Mouse (Mus musculus): ENCODE results near the gene Tcf7l2. TPM values are rescaled to one million over a fixed set of nuclear protein-coding genes. Genes with fewer than 3 reads are reported as not detected.

Gene Tcf7l2
- total RNA-seq, 4 experiments from 2014 or later, result 10.0 to 14.7 (median 12.3) TPM

DNA sequence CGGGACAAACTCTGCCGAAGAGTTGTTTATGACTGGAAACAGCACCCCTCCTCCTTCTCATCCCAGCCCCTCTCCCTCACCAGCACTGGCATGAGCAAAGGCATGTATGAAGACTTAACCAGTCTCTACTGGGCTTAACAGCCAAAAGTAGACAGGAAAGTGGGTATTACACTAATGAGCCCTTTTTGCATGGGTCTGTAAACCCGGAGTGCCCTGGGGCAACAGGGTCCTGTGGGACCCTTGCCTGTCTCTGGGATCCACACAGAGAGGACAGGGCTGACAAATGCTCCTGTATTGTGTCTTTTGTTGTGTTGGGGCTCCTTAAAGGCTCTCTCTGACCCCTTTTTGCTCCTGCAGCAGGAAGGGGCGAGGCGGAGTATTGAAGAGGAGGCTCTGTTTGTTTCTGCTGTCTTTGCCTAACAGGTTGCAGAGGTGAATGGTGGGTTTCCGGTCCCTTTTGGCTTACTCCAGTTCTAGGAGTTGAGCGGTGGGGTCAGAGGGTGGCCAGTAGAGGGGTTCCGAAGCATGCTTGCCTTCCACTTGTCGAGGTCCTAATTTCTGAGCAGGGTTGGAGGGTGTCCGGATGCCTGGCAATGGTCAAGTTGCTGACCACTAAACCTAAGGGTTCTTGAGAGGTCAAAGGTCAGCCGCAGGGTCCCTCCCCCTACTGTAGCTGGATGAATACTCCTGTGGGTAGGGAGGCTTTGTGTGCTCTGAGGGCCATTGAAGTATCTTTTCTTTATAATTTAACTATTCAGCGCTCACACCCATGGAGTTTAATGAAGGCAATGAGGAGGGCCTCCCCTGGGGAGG lies 161.2 kb downstream of the Tcf7l2 start:
- DNase-seq (ENCODE audit: low spot score), result no peak

DNA sequence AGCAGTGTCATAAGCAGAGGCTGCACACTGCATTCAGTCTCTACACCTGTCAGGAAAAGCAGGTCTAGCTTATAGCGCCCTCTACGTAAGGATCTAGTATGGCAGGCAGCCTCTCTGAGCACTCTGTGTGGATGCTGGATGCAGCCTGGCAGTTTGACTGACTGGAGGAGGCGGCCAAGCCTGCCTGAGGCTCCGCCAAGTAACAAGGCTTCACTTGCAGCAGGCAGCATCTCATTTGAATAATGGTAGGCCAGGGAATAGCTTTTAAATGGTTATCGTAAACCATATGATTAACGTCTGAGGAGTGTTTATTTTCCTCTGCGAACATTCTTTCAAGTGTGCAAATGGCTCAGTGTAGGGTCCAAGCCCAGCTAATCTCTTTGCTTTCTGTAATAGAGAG lies 167.4 kb downstream of the Tcf7l2 start:
- DNase-seq (ENCODE audit: low spot score), result no peak

DNA sequence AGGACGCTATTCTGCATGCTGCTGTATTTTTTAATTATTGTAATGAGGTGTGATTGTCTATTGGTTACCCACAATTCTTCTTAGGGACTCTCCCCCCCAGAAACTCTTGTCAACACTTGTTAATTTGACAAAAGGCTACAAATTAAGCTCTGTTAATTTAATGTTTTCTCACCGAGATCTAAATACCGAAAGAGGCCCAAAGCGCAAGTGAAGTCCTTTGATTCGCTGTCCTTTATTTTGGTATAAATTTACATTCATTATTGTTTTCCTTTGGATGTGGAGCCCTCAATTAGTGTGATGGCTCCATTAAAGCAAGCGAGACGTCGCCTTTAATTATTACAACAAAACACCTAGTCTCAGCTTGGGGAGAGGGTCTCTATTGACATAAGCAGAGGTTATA lies 170.3 kb downstream of the Tcf7l2 start:
- DNase-seq (ENCODE audit: low spot score), result no peak

DNA sequence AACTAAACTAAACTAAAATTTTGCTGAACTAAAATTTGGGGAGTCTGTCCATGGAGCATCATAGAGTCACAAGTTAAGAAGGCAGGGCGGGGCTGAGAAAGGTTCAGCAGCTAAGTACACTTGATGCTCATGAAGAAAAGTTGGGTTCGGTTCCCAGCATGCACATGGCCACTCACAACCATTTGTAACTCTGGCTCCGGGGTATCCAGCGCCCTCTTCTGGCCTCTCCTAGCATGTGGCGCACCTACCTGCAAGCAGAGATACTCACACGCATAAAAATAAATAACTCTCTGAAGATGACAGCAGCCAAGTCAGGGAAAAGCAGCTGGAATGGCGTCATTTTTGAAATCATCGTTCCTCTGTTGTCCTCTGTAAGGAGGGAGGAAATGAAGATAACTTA lies 171.2 kb downstream of the Tcf7l2 start:
- no peak for DNase-seq (ENCODE audit: low spot score)

DNA sequence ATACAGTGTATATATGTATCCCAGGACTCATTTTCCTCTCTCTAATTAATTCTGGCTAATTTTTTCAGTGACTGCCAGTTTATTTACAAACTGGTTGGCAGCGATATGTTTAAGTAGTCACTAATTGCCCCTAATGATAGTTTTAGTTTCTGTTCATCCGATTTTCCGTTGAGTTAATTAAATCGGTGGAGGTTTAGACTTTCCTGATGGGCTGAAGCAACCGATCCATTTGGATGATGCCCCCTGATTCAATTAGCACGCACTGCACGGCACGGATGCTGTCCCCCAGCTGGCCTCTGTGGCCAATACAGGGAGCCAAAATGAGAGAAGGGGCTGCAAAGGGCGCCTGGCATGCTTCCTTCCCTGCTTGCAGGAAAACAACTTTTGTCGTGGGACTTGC lies 172.0 kb downstream of the Tcf7l2 start:
- DNase-seq (ENCODE audit: low spot score), result no peak

- no peak for DNase-seq (ENCODE audit: low spot score)
Measured at GRCm38 (mm10) chr19:55914614-55915211, 173.1 kb downstream of the Tcf7l2 start.

GRCm38 (mm10) chr19:55915506-55915905 lies 173.9 kb downstream of the Tcf7l2 start:
- no peak for DNase-seq (ENCODE audit: low spot score)

GRCm38 (mm10) chr19:55916211-55916610 lies 174.6 kb downstream of the Tcf7l2 start:
- no peak for DNase-seq (ENCODE audit: low spot score)

GRCm38 (mm10) chr19:55923789-55924426 lies 182.3 kb downstream of the Tcf7l2 start:
- no peak for DNase-seq (ENCODE audit: low spot score)

- DNase-seq (ENCODE audit: low spot score), result no peak
Measured at GRCm38 (mm10) chr19:55924800-55925199, 183.2 kb downstream of the Tcf7l2 start.

- DNase-seq (ENCODE audit: low spot score), result no peak
Measured at GRCm38 (mm10) chr19:55925425-55925803, 183.8 kb downstream of the Tcf7l2 start.

- no peak for DNase-seq (ENCODE audit: low spot score)
Measured at GRCm38 (mm10) chr19:55925804-55926521, 184.3 kb downstream of the Tcf7l2 start.

GRCm38 (mm10) chr19:55926858-55927673 lies 185.4 kb downstream of the Tcf7l2 start:
- no peak for DNase-seq (ENCODE audit: low spot score)

DNA sequence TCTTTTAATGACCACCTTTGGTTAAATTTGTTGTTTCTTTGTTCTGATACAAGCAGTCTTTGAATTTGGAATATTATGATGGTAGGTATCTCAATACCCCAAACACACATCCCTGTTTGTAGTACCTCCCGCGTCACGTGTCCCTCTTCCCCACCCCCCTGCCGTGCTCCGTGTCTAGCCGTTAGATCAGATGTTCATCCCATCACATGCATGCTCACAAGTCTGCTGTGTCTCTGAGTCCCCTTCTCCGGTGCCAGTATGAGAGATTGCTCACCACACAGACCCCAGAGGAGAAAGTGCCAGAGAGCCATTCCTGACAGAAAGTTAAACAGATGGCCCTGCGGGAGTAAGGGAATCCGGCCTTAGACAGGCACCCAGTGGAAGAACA lies 186.0 kb downstream of the Tcf7l2 start:
- no peak for DNase-seq (ENCODE audit: low spot score)

DNA sequence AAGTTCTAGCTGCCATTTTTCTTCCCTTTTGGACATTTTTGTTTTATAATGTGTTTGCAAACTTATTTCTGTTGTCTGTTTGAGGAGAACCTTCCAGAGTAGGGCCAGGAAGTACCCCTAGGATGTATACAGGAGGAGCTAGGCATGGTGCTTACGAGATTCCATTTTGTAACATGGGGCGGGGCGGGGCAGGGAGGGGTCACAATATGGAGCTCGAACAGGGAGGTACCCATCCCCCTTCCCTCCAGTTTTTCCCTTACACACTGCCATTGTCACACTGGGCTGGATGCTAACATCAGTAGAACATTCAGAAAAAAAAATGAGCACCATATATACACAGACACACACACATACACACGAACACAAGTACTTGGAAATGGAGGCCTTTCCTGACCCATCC lies 187.1 kb downstream of the Tcf7l2 start:
- DNase-seq (ENCODE audit: low spot score), result no peak

- no peak for DNase-seq (ENCODE audit: low spot score)
Measured at GRCm38 (mm10) chr19:55931642-55932041, 190.0 kb downstream of the Tcf7l2 start.

DNA sequence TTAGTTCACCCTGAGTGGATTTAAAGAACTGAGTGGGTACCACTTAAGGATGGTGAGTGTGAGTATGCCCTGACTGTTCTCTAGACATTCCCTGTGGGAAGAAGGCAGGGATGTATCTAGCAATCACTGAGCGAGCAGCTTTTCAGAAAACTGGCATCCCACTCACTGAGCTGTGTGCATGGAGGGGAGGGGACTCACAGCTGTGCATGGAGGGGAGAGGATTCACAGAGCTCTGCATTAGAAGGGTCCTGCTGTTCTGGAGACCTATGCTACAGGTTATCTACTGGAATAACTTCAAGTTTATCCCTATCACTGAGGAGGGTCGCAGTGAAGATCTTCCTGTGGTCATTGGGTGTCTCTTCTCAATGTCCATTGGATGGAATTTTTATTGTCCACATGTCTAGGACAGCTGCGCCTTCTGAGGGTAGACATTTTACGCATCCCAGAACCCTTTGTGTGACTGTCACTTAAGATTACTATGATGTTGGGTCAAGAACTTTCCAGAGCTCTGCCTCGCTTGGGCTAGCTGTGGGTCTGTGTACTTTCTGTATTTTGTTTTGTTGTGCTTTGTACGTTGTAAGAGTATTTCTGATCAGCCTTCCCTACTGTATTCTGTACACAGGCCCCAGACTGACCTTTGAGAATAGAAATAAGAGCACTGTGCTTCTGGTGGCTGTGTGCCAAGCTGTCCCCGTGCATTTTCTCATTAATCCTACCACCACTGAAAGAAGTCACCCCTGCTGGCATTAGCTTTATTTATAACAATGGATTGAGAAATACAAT lies 192.5 kb downstream of the Tcf7l2 start:
- no peak for DNase-seq (ENCODE audit: low spot score)

DNA sequence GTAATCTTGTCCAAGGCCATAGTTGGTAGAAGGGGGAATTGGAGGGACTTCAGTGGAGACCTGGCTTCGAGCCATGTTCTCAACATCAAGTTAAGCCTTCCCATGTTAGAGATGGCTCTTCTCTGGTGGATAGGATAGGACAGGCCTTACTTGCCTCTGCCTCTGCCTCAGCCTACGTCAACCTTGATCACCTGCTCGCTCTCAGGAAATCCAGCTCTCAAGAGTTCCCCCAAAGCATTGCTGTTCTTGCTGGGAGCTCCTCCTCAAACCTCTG lies 193.0 kb downstream of the Tcf7l2 start:
- no peak for DNase-seq (ENCODE audit: low spot score)

- DNase-seq (ENCODE audit: low spot score), result no peak
Measured at GRCm38 (mm10) chr19:55937026-55937425, 195.4 kb downstream of the Tcf7l2 start.

DNA sequence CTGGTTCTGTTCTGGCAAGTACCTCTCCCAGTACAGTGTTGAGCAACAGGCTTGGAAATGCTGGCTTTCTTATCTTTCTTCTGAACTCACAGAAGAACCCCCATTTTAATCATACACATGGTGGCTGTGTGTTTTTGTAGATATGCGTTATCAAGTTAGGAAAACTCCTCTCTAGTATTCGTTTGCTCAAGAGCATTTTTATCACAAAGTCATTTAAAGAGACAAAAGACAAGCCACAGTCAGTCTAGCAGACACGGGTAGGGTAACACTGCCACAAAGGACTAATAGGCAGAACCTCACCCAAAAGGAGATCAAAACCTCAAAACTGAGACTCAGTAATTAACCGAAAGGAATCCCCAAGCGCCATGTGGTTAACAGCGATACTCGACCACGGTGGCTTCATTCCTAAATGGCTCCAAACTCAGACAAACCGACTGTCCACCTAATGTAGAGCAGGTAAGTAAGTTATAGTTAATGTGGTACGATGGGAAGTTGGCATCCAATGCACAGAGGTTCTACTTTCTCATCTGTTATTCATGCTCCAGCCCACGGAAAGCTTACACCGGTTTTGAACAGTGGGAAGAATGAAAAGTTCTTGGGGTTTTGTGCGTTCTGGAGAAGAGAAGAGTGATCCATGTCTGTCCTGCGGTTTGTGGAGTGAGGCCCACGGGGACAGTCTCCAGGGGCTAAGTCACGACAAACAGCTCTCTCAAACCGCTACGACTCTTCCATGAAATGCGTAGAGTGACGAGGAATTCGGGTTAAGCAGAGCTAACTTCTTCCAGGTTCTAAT lies 196.8 kb downstream of the Tcf7l2 start:
- DNase-seq (ENCODE audit: low spot score), result no peak
